Mouse (Mus musculus) cerebellum, adult 18-20 months (tissue): Measurements from ENCODE around the gene Mapk14.

ENCODE experiments used
- DNase-seq, 2 experiments: peaks; one replicate each; pipeline ENCODE4 v3.0.0; 2021

Gene Mapk14

DNA sequence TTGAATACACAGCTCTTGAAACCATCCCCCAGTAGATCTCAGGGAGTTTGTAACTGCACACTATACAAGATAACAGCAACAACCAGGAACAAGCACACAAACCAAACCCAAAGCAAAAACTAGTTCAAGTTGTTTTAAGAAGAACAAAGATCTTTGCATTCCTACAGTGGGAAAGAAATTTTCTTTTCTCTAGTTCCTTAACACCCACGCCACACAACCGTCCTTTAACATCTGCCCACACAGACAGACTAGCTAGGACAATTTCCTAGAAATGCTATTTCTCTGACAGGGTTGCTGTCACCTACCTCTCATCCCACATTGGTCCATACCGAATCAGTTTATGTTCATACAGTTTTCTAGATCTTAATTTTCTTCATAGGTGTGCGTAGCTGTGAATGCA is 105.9 kb downstream of the Mapk14 start:
- DNase-seq, result no peak
